Mouse (Mus musculus) lung, embryonic 16.5 days (tissue): ENCODE results near the gene Ppef2. TPM values are rescaled to one million over a fixed set of nuclear protein-coding genes. Genes with fewer than 3 reads are reported as not detected.

Experiments used
- ATAC-seq: fragments of 200-750 bp; cut with Nextera tagmentation; 2 replicates; pipeline ENCODE4 v1.8.0; 2017; ENCODE audit warnings: low read depth, mild to moderate bottlenecking, moderate library complexity
- H3K27ac ChIP-seq: fragments of 300-500 bp; sonication (generic); 2 replicates; pipeline ENCODE4 v1.5.1; 2014; ENCODE audit warnings: mild to moderate bottlenecking, control low read depth, low read length
- H3K27me3 ChIP-seq: fragments of 300-500 bp; sonication (generic); 2 replicates; pipeline ENCODE4 v1.6.1; 2014; ENCODE audit warnings: low read depth, low read length, mixed read lengths; ENCODE audit not compliant: control insufficient read depth, insufficient read depth
- H3K36me3 ChIP-seq: fragments of 300-500 bp; sonication (generic); 2 replicates; pipeline ENCODE4 v1.6.1; 2014; ENCODE audit warnings: low read length; ENCODE audit not compliant: control insufficient read depth, insufficient read depth
- H3K4me1 ChIP-seq: fragments of 300-500 bp; sonication (generic); replicated peaks from 2 replicates; pipeline ENCODE4 v1.6.1; 2014; ENCODE audit warnings: low read length, mixed read lengths; ENCODE audit not compliant: control insufficient read depth, insufficient read depth
- H3K4me2 ChIP-seq: fragments of 300-500 bp; sonication (generic); 2 replicates; pipeline ENCODE4 v1.6.1; 2014; ENCODE audit warnings: low read depth, low read length, control low read depth
- H3K4me3 ChIP-seq: fragments of 300-500 bp; sonication (generic); 2 replicates; pipeline ENCODE4 v1.5.1; 2014; ENCODE audit warnings: mild to moderate bottlenecking, low read length, control low read depth
- H3K9ac ChIP-seq: fragments of 300-500 bp; sonication (generic); 2 replicates; pipeline ENCODE4 v1.6.1; 2014; ENCODE audit warnings: low read length, control low read depth
- H3K9me3 ChIP-seq: fragments of 300-500 bp; sonication (generic); 2 replicates; pipeline ENCODE4 v1.6.1; 2016; ENCODE audit warnings: low read length; ENCODE audit not compliant: control insufficient read depth
- WGBS: fragments of 180-500 bp; shearing (Covaris S2); extraction: QIAGEN DNeasy Blood & Tissue Kit; methylation state at CpG from one replicate; pipeline ENCODE4 v1.1.7; 2014; 5-methylcytosine and 5-hydroxymethylcytosine counted together
- polyA plus RNA-seq: library from polyadenylated mRNA; unstranded; fragments of >200 nt; fragmentation: Nextera tagmentation; extraction: Ambion mirVana; gene quantifications from 2 replicates; pipeline ENCODE4 v1.2.1, GENCODE M21; 2015

Gene Ppef2
- polyA plus RNA-seq = 0.16 and 0.25 TPM in 2 replicates

DNA sequence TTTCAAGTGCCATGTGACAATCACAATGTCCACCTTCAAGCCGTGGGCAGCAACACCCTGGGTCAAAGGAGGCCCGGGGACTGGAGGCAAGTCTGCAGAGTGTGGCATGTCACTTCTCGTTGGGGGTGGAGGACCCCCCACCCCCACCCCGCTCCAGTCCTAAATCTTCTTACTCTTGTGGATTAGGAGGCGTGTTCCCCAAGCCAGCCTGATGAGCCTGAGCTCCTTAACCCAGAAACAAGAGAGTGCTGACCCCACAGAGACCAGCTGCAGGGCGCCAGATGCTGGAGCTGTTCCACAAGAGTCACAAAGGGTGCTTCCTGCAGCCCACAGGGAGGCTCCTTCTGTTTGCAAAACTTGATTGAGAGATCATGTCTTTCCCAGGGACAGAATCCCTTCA is at the start of gene Ppef2:
Ppef2 (minus strand) TSS at position 61 of the 400 bp plus-strand sequence.
- H3K36me3 ChIP-seq = no peaks in the 10 kb centered on the region
- H3K27me3 ChIP-seq = no peaks in the 10 kb centered on the region
- WGBS = 17% methylated on average over 6 of the region's 6 CpGs
- H3K27ac ChIP-seq = no peak within 1 kb of the TSS
- no peak within 1 kb of the TSS for H3K9ac ChIP-seq
- H3K4me2 ChIP-seq = no peak within 1 kb of the TSS
- ATAC-seq = no peak
- H3K4me3 ChIP-seq = no peak within 1 kb of the TSS
- H3K4me1 ChIP-seq = no peaks in the 10 kb centered on the region
- H3K9me3 ChIP-seq = no peaks in the 10 kb centered on the region

DNA sequence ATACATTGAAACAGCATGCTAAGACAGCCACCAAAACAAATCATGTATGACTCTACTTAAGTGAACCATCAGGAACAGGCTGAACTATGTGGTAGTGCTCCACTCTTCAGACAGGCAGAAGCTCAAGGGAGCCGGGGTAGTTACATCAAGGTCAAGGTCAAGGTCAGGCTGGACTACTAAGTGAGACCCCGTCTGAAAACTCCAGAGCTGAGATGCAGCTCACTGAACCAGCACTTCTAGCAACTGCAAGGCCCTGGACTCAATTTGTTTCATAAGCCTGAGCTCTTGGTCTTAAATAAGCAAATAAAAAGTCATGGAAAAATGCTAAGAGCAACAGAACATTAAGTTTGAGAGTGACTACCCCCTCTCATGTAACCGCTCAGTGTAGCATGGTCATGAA is 48.2 kb upstream of the Ppef2 start:
- Histone ChIP-seq H3K27me3 (no peaks in the 10 kb centered on the region), H3K27ac (no peak overlapping the region), H3K9ac (no peak overlapping the region), H3K4me1 (0 out of 2 replicates have a peak, but pooled peaks cover 5% of the 10 kb centered on the region), H3K36me3 (peaks cover 27% of the 10 kb centered on the region), H3K4me3 (no peak overlapping the region), H3K9me3 (no peaks in the 10 kb centered on the region), H3K4me2 (no peak overlapping the region)
- no peak for ATAC-seq
- 86% methylated on average over 3 of the region's 3 CpGs for WGBS

DNA sequence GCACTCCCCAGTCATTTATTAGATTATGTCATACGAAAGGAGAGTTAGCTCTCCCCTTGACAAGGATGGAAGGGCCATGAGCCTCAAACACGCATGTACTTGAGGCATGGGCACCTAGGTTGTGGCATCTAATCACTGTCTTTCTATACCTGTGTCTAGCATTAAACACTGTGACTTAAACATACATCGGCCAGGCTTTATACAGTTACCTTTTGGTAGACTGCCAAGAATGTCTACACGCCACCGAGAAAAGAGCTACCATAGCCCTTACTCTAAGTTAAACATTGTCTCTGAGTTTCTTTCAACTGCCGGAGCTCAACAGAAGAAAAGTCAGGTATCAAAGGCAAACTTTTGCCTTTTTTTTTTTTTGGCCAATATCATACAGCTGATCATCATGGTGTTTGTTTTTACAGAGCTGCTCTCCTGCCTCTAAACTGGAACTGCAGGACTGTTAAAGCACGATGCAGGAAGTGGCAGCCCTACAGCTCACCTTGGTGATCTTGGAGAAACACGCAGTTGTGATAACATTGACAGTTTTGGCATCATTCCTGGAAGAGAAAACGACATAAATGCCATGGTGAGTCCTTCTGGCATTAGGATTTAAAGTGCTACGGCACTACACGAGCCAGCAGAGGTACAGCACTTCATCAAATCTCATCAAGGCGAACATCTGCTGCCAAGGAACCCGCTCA is 46.2 kb upstream of the Ppef2 start:
- Histone ChIP-seq H3K4me2 (no peak overlapping the region), H3K27me3 (no peaks in the 10 kb centered on the region), H3K9ac (no peak overlapping the region), H3K9me3 (no peaks in the 10 kb centered on the region), H3K36me3 (peaks cover 36% of the 10 kb centered on the region), H3K27ac (no peak overlapping the region), H3K4me1 (no peaks in the 10 kb centered on the region), H3K4me3 (no peak overlapping the region)
- WGBS = 75% methylated on average over 13 of the region's 13 CpGs
- ATAC-seq = no peak

DNA sequence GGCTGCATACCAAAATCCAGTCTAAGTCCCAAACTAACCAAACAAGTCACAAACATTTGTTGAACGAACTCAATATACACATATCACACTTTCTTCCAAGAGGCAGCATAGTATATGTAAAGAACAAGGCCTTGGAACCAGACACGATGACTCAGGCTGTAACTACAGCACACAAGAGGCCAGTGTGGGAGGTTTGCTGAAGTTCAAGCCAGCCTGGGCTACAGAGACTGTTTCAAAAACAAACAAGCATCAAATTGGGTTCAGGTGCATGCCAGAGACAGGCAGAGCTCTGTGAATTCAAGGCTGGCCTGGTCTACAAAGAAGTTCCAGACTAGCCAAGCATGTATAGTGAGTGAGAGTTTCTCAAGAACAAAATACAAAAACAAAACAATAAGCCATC is 38.4 kb upstream of the Ppef2 start:
- peaks cover 43% of the 10 kb centered on the region for H3K36me3 ChIP-seq
- ATAC-seq = no peak

DNA sequence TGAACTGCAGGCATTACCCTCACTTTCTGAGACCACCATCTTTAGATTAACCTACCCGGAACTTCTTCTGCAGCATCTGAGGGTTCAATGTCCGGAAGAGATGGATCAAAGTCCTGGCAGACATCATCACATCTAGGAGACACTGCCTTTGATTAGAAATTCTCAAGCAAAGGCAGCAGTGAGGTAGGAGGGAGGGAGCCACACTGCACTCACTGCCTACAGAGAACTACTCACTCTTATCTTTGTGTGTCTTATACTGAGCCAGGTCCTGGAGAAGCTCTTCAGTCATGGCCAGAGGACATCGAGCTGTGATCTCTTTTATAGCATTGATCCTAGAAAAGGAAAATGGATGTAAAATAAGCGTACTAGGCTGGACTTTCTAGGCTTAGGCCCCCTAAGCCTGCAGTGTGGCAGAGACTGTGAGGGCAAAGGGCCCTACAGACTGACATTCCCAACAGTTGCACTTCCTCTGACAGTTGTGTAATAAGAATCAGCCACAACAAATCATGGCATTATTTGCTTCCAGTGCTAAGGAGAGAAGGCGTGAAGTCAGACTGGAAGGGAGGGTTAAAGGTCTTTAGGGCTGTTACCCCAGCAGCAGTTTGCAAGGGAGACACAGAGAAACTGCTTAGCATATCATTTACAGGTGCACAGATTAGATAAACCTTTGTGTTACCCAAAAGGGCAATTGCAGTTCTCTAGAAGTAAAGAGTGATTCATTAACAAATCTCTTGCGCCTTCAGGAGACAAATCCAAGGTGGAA is 35.8 kb upstream of the Ppef2 start:
- no peak overlapping the region for H3K4me2 ChIP-seq
- H3K27me3 ChIP-seq = no peaks in the 10 kb centered on the region
- ATAC-seq = no peak
- no peaks in the 10 kb centered on the region for H3K4me1 ChIP-seq
- peaks cover 50% of the 10 kb centered on the region for H3K36me3 ChIP-seq
- H3K27ac ChIP-seq = no peak overlapping the region
- 92% methylated on average over 6 of the region's 6 CpGs for WGBS
- no peak overlapping the region for H3K4me3 ChIP-seq
- H3K9me3 ChIP-seq = no peaks in the 10 kb centered on the region
- no peak overlapping the region for H3K9ac ChIP-seq

More for the DNA sequence above, 38.4 kb upstream of the Ppef2 start:
- Histone ChIP-seq H3K9ac (no peak overlapping the region), H3K4me1 (no peaks in the 10 kb centered on the region), H3K9me3 (no peaks in the 10 kb centered on the region), H3K27ac (no peak overlapping the region), H3K27me3 (no peaks in the 10 kb centered on the region), H3K4me3 (no peak overlapping the region), H3K4me2 (no peak overlapping the region)
- 88% methylated on average over 2 of the region's 2 CpGs for WGBS

DNA sequence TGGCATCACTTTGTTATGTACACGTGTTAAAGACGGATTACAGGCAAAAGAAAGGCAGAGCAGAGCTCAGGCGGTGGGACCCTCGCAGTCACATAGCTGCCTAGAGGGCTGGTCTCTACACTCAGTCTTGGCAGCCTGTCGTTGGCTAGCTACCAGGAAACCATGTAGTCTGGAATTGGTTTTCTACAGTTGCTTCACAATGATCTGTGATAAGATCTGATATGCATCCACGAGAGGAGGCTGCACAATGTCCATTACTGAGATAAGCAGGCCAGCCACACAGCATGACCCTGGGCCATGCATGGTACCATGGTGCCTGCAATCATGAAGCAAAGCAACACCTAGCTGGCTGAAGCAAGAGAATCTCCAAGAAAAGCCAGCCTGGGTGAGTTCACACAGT is 31.8 kb upstream of the Ppef2 start:
- Histone ChIP-seq H3K9ac (no peak overlapping the region), H3K36me3 (peaks cover 46% of the 10 kb centered on the region), H3K27ac (no peak overlapping the region), H3K9me3 (no peaks in the 10 kb centered on the region), H3K4me2 (no peak overlapping the region), H3K4me1 (no peaks in the 10 kb centered on the region), H3K27me3 (no peaks in the 10 kb centered on the region), H3K4me3 (no peak overlapping the region)
- ATAC-seq = no peak
- 73% methylated on average over 6 of the region's 6 CpGs for WGBS

DNA sequence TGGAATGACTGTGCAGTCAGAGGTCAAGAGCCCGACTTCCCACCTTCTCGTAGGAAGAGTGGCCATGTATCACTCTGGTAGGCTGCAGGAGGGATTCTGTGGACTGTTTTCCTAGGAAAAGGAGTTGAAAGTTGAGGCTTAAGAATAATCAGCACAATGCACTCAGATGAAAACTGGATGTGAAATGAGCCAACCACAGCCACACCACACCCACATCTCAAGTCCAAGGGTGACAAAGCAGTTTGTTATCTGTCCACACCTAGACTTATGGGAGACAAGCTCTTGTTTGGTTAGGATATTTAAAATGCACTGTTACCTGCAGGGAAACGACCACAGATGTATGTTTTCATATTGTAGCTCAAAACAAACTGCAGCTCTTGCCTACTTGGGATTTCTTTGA is 27.0 kb upstream of the Ppef2 start:
- WGBS = 43% methylated on average over 3 of the region's 3 CpGs
- Histone ChIP-seq H3K36me3 (peaks cover 14% of the 10 kb centered on the region), H3K4me3 (no peak overlapping the region), H3K9me3 (no peaks in the 10 kb centered on the region), H3K9ac (no peak overlapping the region), H3K27me3 (no peaks in the 10 kb centered on the region), H3K4me2 (no peak overlapping the region), H3K4me1 (peaks cover 8% of the 10 kb centered on the region), H3K27ac (no peak overlapping the region)
- ATAC-seq = no peak

DNA sequence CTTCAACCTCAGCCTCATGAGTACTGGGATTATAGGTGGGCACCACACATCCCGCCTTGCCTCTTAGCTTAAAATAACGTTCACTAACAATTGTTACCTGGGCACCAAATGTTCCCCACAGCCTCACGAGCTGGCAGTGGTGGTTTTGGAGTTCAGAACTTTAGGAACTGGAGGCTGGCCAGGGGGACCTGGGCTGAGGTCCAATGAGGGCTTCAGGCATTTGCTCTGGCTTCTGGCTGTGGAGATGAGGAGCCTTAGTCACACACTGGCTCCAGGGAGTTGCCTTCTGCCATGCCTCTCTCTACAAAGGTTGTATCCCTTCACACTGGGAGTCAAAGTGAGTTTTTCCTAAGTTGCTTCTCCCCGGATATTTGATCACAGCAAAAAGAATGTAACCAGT is 26.5 kb upstream of the Ppef2 start:
- peaks cover 10% of the 10 kb centered on the region; the same call in 1 of the 2 replicates for H3K36me3 ChIP-seq
- no peak overlapping the region for H3K27ac ChIP-seq
- H3K9me3 ChIP-seq = no peaks in the 10 kb centered on the region
- H3K27me3 ChIP-seq = no peaks in the 10 kb centered on the region
- no peak overlapping the region for H3K4me3 ChIP-seq
- WGBS = 73% methylated on average over 4 of the region's 4 CpGs
- no peak overlapping the region for H3K9ac ChIP-seq
- H3K4me2 ChIP-seq = no peak overlapping the region
- no peak for ATAC-seq
- H3K4me1 ChIP-seq = peaks cover 8% of the 10 kb centered on the region

DNA sequence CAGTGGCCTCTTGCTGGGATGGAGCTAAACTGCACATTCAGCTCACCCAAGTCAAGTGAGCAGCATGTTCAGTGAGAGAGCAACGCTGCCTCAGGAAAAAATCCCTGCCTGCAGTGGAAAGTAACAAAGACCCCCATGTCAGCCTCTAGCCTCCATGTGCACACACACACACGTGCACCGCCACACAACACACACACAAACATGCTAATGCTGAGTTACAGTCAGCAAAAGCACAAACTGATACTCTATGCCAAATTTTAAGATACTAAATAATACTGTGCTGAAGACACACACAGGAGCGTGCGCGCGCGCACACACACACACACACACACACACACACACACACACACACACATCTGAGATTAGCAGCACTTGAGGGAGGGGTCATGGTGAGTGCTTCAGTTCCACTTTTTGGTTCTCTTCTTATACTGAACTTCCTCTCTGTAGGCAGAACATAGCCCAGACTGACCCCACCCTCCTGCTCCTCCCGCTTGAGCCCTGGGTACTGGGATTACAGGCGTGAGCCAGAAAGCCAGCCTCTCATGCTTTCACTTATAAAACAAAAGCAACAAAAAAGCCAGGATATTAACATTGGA is 23.0 kb upstream of the Ppef2 start:
- no peak for ATAC-seq
- 84% methylated on average over 10 of the region's 10 CpGs for WGBS
- no peaks in the 10 kb centered on the region for H3K36me3 ChIP-seq
- H3K27me3 ChIP-seq = no peaks in the 10 kb centered on the region
- H3K9me3 ChIP-seq = no peaks in the 10 kb centered on the region
- H3K4me3 ChIP-seq = no peak overlapping the region
- H3K9ac ChIP-seq = no peak overlapping the region
- H3K4me2 ChIP-seq = no peak overlapping the region
- H3K27ac ChIP-seq = no peak overlapping the region
- peaks cover 10% of the 10 kb centered on the region for H3K4me1 ChIP-seq
